Mouse (Mus musculus) kidney, postnatal 0 days (tissue): Measurements from ENCODE around the gene Rpp40. TPM values are rescaled to one million over a fixed set of nuclear protein-coding genes. Genes with fewer than 3 reads are reported as not detected.
A peak's percentile ranks its signal among the peaks of the same experiment; 100 is the strongest.

Experiments
- ATAC-seq: fragments of 200-750 bp; cut with Nextera tagmentation; replicated peaks from 2 replicates; pipeline ENCODE4 v1.8.0; 2017; ENCODE audit warnings: low read depth, moderate number of reproducible peaks, moderate TSS enrichment, moderate library complexity; ENCODE audit not compliant: low FRiP score
- DNase-seq: peaks from one replicate; pipeline ENCODE4 v3.0.0-alpha.2; 2016; ENCODE audit warnings: low spot score
- H3K27ac ChIP-seq: fragments of 300-500 bp; sonication (generic); 2 replicates; pipeline ENCODE4 v1.5.1; 2014; ENCODE audit warnings: mild to moderate bottlenecking
- H3K27me3 ChIP-seq: fragments of 300-500 bp; sonication (generic); 2 replicates; pipeline ENCODE4 v1.6.1; 2014; ENCODE audit warnings: low read length, mixed read lengths; ENCODE audit not compliant: insufficient read depth
- H3K36me3 ChIP-seq: fragments of 300-500 bp; sonication (generic); 2 replicates; pipeline ENCODE4 v1.6.1; 2014; ENCODE audit warnings: low read length, mixed read lengths; ENCODE audit not compliant: insufficient read depth
- H3K4me1 ChIP-seq: fragments of 300-500 bp; sonication (generic); replicated peaks from 2 replicates; pipeline ENCODE4 v1.6.1; 2014; ENCODE audit warnings: antibody characterized with exemption, low read length, mixed read lengths; ENCODE audit not compliant: insufficient read depth
- H3K4me2 ChIP-seq: fragments of 300-500 bp; sonication (generic); 2 replicates; pipeline ENCODE4 v1.6.1; 2014; ENCODE audit warnings: mild to moderate bottlenecking, low read length, moderate library complexity, mixed read lengths
- H3K4me3 ChIP-seq: fragments of 300-500 bp; sonication (generic); replicated peaks from 2 replicates; pipeline ENCODE4 v1.5.1; 2014; ENCODE audit warnings: low read depth, low read length
- H3K9ac ChIP-seq: fragments of 300-500 bp; sonication (generic); 2 replicates; pipeline ENCODE4 v1.6.1; 2014; ENCODE audit warnings: low read depth, low read length
- H3K9me3 ChIP-seq: fragments of 300-500 bp; sonication (generic); replicated peaks from 2 replicates; pipeline ENCODE4 v1.6.1; 2016; ENCODE audit warnings: low read length, inconsistent platforms, mixed read lengths
- CTCF ChIP-seq: IDR thresholded peaks from 2 replicates; pipeline ENCODE4 v1.5.1; 2016; ENCODE audit warnings: antibody characterized with exemption, low read depth, mild to moderate bottlenecking, moderate library complexity
- WGBS: fragments of 180-500 bp; shearing (Covaris S2); extraction: QIAGEN DNeasy Blood & Tissue Kit; methylation state at CpG from one replicate; pipeline ENCODE4 v1.1.7; 2014; 5-methylcytosine and 5-hydroxymethylcytosine counted together
- polyA plus RNA-seq: library from polyadenylated mRNA; unstranded; fragments of >200 nt; fragmentation: Nextera tagmentation; extraction: Ambion mirVana; gene quantifications from 2 replicates; pipeline ENCODE4 v1.2.1, GENCODE M21; 2015

Rpp40 gene
- polyA plus RNA-seq, 1 experiment from 2014 or later, result 13.6 TPM

DNA sequence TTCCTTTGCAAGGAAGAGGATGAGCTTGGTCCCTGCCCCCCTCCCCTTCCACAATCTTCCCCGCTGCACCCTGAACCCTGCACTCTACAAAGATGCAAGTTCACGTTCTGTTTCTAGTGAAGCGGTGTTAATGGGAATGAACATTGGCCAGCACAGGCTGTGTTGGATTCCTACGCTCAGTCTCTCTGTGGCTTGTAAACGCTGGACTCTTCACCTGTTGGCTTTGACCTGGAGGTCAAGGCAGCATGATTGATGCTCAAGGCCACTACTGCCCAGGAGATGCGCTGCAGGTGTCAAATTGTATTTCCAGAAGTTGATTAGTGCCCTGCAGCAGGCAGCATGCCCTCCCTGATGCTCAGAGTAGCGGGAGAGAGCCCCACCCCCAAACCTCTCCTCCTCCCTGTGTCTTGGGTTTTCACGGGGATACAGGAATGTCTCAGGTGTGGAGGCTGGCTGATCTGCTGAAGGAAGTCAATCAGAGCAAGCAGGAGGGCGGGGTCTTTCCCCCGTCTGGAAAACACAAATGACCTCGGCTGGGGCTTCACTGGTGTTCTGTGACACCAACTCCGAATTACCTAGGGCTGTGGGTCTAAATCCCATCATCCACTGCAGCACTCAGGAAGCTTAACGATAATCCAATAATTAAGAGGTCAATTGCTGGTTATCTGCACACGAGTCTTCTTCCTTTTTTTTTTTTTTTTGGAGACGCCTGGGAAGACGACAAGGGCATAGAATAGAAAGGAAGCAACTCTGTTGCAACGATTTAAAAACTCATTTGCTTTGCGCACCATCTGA lies 33.9 kb upstream of the Rpp40 start:
- Histone ChIP-seq H3K9me3 (no peaks in the 10 kb centered on the region), H3K27ac (no peak overlapping the region), H3K27me3 (no peaks in the 10 kb centered on the region), H3K4me2 (no peak overlapping the region), H3K4me3 (no peak overlapping the region), H3K9ac (no peak overlapping the region), H3K36me3 (no peaks in the 10 kb centered on the region), H3K4me1 (no peaks in the 10 kb centered on the region)
- TF ChIP-seq CTCF, result no peak
- ATAC-seq (no peak), DNase-seq (no peak)
- WGBS, result 58% methylated on average over 18 of the region's 18 CpGs

- DNase-seq, result no peak
- WGBS, result 77% methylated on average over 2 of the region's 2 CpGs
- no peak for TF ChIP-seq CTCF
Observed at GRCm38 (mm10) chr13:35937991-35938390, 31.8 kb upstream of the Rpp40 start.

GRCm38 (mm10) chr13:35911476-35911875 lies 5.3 kb upstream of the Rpp40 start:
- ATAC-seq (no peak), DNase-seq (no peak)
- Histone ChIP-seq H3K36me3 (no peaks in the 10 kb centered on the region), H3K9me3 (no peaks in the 10 kb centered on the region), H3K27me3 (no peaks in the 10 kb centered on the region), H3K9ac (no peak overlapping the region), H3K4me2 (no peak overlapping the region), H3K4me1 (no peaks in the 10 kb centered on the region), H3K27ac (no peak overlapping the region), H3K4me3 (no peak overlapping the region)
- WGBS, result 97% methylated on average over 1 of the region's 1 CpGs
- no peak for TF ChIP-seq CTCF

More at GRCm38 (mm10) chr13:35937991-35938390, 31.8 kb upstream of the Rpp40 start:
- Histone ChIP-seq H3K27me3 (no peaks in the 10 kb centered on the region), H3K27ac (no peak overlapping the region), H3K4me2 (no peak overlapping the region), H3K9ac (no peak overlapping the region), H3K9me3 (no peaks in the 10 kb centered on the region), H3K4me1 (no peaks in the 10 kb centered on the region), H3K36me3 (no peaks in the 10 kb centered on the region), H3K4me3 (no peak overlapping the region)
- ATAC-seq, result no peak

DNA sequence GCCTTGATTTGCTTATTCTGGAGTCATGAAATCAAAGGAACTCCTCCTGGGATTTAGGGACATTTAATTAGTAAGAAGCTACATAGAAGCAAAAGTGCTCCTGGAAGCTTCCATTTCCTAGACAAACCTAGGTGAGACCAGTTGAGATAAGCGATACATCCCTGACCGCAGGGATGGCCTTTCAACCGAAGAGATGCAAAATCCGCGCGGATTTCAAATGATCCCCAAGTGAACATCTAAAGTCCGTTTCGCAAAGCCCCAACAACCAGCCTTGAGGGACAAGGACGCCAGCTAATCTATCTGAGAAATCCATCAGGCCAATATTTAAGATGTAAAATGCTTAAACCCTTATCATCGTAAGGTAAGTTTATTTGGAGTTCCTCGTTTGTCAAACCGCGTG lies 781 bp downstream of the Rpp40 start:
- no peaks in the 10 kb centered on the region for H3K4me1 ChIP-seq
- TF ChIP-seq CTCF, result no peak
- no peaks in the 10 kb centered on the region for H3K9me3 ChIP-seq
- under 1% methylated on average over 13 of the region's 13 CpGs for WGBS
- ATAC-seq (no peak), DNase-seq (no peak)
- H3K4me3 ChIP-seq, result peak overlapping the region; percentile 66
- no peaks in the 10 kb centered on the region for H3K27me3 ChIP-seq
- H3K9ac ChIP-seq, result peak overlapping the region; percentile 52
- no peak overlapping the region for H3K27ac ChIP-seq
- H3K36me3 ChIP-seq, result no peaks in the 10 kb centered on the region
- peak overlapping the region; percentile 75 for H3K4me2 ChIP-seq

GRCm38 (mm10) chr13:35892866-35893265 lies 13.3 kb downstream of the Rpp40 start:
- WGBS, result 77% methylated on average over 3 of the region's 3 CpGs
- TF ChIP-seq CTCF, result no peak
- no peaks in the 10 kb centered on the region for H3K4me1 ChIP-seq
- no peaks in the 10 kb centered on the region for H3K36me3 ChIP-seq
- H3K4me3 ChIP-seq, result no peak overlapping the region
- H3K4me2 ChIP-seq, result no peak overlapping the region
- no peaks in the 10 kb centered on the region for H3K27me3 ChIP-seq
- H3K27ac ChIP-seq, result no peak overlapping the region
- H3K9ac ChIP-seq, result no peak overlapping the region
- no peak for ATAC-seq
- DNase-seq, result no peak
- H3K9me3 ChIP-seq, result no peaks in the 10 kb centered on the region

GRCm38 (mm10) chr13:35886121-35886725 lies 19.9 kb downstream of the Rpp40 start:
- no peaks in the 10 kb centered on the region for H3K9me3 ChIP-seq
- H3K4me2 ChIP-seq, result no peak overlapping the region
- no peak overlapping the region for H3K9ac ChIP-seq
- H3K36me3 ChIP-seq, result no peaks in the 10 kb centered on the region
- H3K4me3 ChIP-seq, result no peak overlapping the region
- no peak for ATAC-seq
- peak; percentile 72 for TF ChIP-seq CTCF
- H3K4me1 ChIP-seq, result no peaks in the 10 kb centered on the region
- no peak overlapping the region for H3K27ac ChIP-seq
- no peaks in the 10 kb centered on the region for H3K27me3 ChIP-seq
- 30% methylated on average over 15 of the region's 15 CpGs for WGBS
- DNase-seq, result peak; percentile 32
